Mouse (Mus musculus) MEL (cell line): ENCODE data around the gene Snx32. TPM values are rescaled to one million over a fixed set of nuclear protein-coding genes. Genes with fewer than 3 reads are reported as not detected.
"Not testable (repeated sequence)": the region's sequence is repeated elsewhere in the genome, so short reads cannot be mapped to it uniquely, and the experiment has no call there.

ENCODE experiments used
- DNase-seq: peaks from one replicate; pipeline ENCODE4 v3.0.0; 2011; ENCODE audit warnings: low read depth, low spot score
- H3K27ac ChIP-seq: 2 replicates; pipeline ENCODE4 v1.5.1; 2012; ENCODE audit warnings: low read depth, mild to moderate bottlenecking, control low read depth, low read length, moderate library complexity; ENCODE audit not compliant: control insufficient read depth
- H3K27me3 ChIP-seq, 2 experiments: fragments of 150-350 bp in 1 of 2; sonication (generic) in 1 of 2; 2 replicates each; pipeline ENCODE4 v1.6.1; 2012; ENCODE audit warnings: low read length in 2 of 2, mild to moderate bottlenecking in 2 of 2, improper control_type of control experiment in 1 of 2, moderate library complexity in 1 of 2; ENCODE audit not compliant: insufficient read depth in 2 of 2, control insufficient read depth in 1 of 2
- H3K36me3 ChIP-seq, 2 experiments: 2 replicates each; pipeline ENCODE4 v1.6.1; 2012 to 2014; ENCODE audit warnings: low read length in 2 of 2, improper control_type of control experiment in 1 of 2, inconsistent platforms in 1 of 2, mild to moderate bottlenecking in 1 of 2; ENCODE audit not compliant: insufficient read depth in 2 of 2, control insufficient read depth in 1 of 2
- H3K4me1 ChIP-seq, 2 experiments: fragments of 150-350 bp in 1 of 2; sonication (generic) in 1 of 2; 2 replicates each; pipeline ENCODE4 v1.6.1; 2012; ENCODE audit warnings: low read length in 2 of 2, improper control_type of control experiment in 1 of 2, mild to moderate bottlenecking in 1 of 2; ENCODE audit not compliant: insufficient read depth in 2 of 2, control insufficient read depth in 1 of 2
- H3K4me3 ChIP-seq, 2 experiments: fragments of 150-350 bp in 1 of 2; sonication (generic) in 1 of 2; 2 replicates each; pipeline ENCODE4 v1.5.1; 2012; ENCODE audit warnings: low read depth in 2 of 2, low read length in 2 of 2, mild to moderate bottlenecking in 2 of 2, moderate library complexity in 2 of 2, control low read depth in 1 of 2, improper control_type of control experiment in 1 of 2; ENCODE audit not compliant: control insufficient read depth in 1 of 2, insufficient read depth in 1 of 2
- H3K79me2 ChIP-seq: 2 replicates; pipeline ENCODE4 v1.6.1; 2012; ENCODE audit warnings: mild to moderate bottlenecking, low read length, moderate library complexity; ENCODE audit not compliant: control insufficient read depth, poor library complexity, insufficient read depth
- H3K9ac ChIP-seq: 2 replicates; pipeline ENCODE4 v1.6.1; 2012; ENCODE audit warnings: low read depth, mild to moderate bottlenecking, control low read depth, low read length, moderate library complexity; ENCODE audit not compliant: control insufficient read depth, poor library complexity, severe bottlenecking
- H3K9me3 ChIP-seq: fragments of 150-350 bp; sonication (generic); replicated peaks from 2 replicates; pipeline ENCODE4 v1.6.1; 2012; ENCODE audit warnings: mild to moderate bottlenecking, low read length, improper control_type of control experiment, moderate library complexity; ENCODE audit not compliant: insufficient read depth
- BHLHE40 ChIP-seq: IDR thresholded peaks from 2 replicates; pipeline ENCODE4 v1.6.1; 2012; ENCODE audit warnings: low read depth, mild to moderate bottlenecking, inconsistent platforms, low read length, improper control_type of control experiment, borderline replicate concordance
- CHD1 ChIP-seq: IDR thresholded peaks from 2 replicates; pipeline ENCODE4 v1.6.1; 2012; ENCODE audit warnings: low read depth, mild to moderate bottlenecking, inconsistent platforms, low read length, improper control_type of control experiment
- CTCF ChIP-seq, 3 experiments: IDR thresholded peaks in 2 of 3; conservative IDR thresholded peaks in 1 of 3; 2 replicates each; pipeline ENCODE4 v1.5.1; 2011 to 2012; ENCODE audit warnings: low read length in 3 of 3, low read depth in 2 of 3, mild to moderate bottlenecking in 2 of 3, improper control_type of control experiment in 1 of 3, inconsistent platforms in 1 of 3, mixed read lengths in 1 of 3, moderate library complexity in 1 of 3; ENCODE audit not compliant: control insufficient read depth in 1 of 3, insufficient read depth in 1 of 3, poor library complexity in 1 of 3, severe bottlenecking in 1 of 3
- E2F4 ChIP-seq: IDR thresholded peaks from 2 replicates; pipeline ENCODE4 v1.6.1; 2011; ENCODE audit warnings: low read depth, low read length, improper control_type of control experiment, borderline replicate concordance
- EP300 ChIP-seq, 2 experiments: IDR thresholded peaks; 2 replicates each; pipeline ENCODE4 v1.6.1; 2011; ENCODE audit warnings: improper control_type of control experiment in 2 of 2, low read length in 2 of 2, low read depth in 1 of 2, mild to moderate bottlenecking in 1 of 2
- ETS1 ChIP-seq: IDR thresholded peaks from 2 replicates; pipeline ENCODE4 v1.6.1; 2012; ENCODE audit warnings: low read depth, mild to moderate bottlenecking, inconsistent platforms, low read length, improper control_type of control experiment, moderate library complexity
- GABPA ChIP-seq: IDR thresholded peaks from 2 replicates; pipeline ENCODE4 v1.6.1; 2012; ENCODE audit warnings: low read depth, mild to moderate bottlenecking, inconsistent platforms, low read length, improper control_type of control experiment, moderate library complexity
- GATA1 ChIP-seq: IDR thresholded peaks from 2 replicates; pipeline ENCODE4 v1.6.1; 2011; ENCODE audit warnings: low read depth, low read length, improper control_type of control experiment
- HCFC1 ChIP-seq: IDR thresholded peaks from 2 replicates; pipeline ENCODE4 v1.6.1; 2012; ENCODE audit warnings: low read depth, mild to moderate bottlenecking, inconsistent platforms, low read length, improper control_type of control experiment, moderate library complexity
- KAT2A ChIP-seq: conservative IDR thresholded peaks from 2 replicates; pipeline ENCODE4 v1.6.1; 2012; ENCODE audit warnings: low read depth, low read length, improper control_type of control experiment, inconsistent platforms
- MAFK ChIP-seq: IDR thresholded peaks from 2 replicates; pipeline ENCODE4 v1.6.1; 2011; ENCODE audit warnings: low read depth, mild to moderate bottlenecking, low read length, improper control_type of control experiment, borderline replicate concordance
- MAZ ChIP-seq: IDR thresholded peaks from 2 replicates; pipeline ENCODE4 v1.6.1; 2012; ENCODE audit warnings: low read depth, mild to moderate bottlenecking, inconsistent platforms, low read length, improper control_type of control experiment
- NELFE ChIP-seq: IDR thresholded peaks from 2 replicates; pipeline ENCODE4 v1.6.1; 2011; ENCODE audit warnings: low read depth, low read length, improper control_type of control experiment
- NRF1 ChIP-seq: IDR thresholded peaks from 2 replicates; pipeline ENCODE4 v1.6.1; 2014; ENCODE audit warnings: low read depth, mild to moderate bottlenecking, inconsistent platforms, low read length, improper control_type of control experiment, moderate library complexity; ENCODE audit not compliant: poor library complexity, insufficient read depth, severe bottlenecking
- POLR2A ChIP-seq, 2 experiments: IDR thresholded peaks; 2 replicates each; pipeline ENCODE4 v1.6.1; 2011 to 2012; ENCODE audit warnings: low read length in 2 of 2, mild to moderate bottlenecking in 2 of 2, control low read depth in 1 of 2, improper control_type of control experiment in 1 of 2, low read depth in 1 of 2, moderate library complexity in 1 of 2; ENCODE audit not compliant: control insufficient read depth in 1 of 2, insufficient read depth in 1 of 2, poor library complexity in 1 of 2
- POLR2AphosphoS2 ChIP-seq: IDR thresholded peaks from 2 replicates; pipeline ENCODE4 v1.6.1; 2011; ENCODE audit warnings: low read length, improper control_type of control experiment
- POLR2AphosphoS5 ChIP-seq: IDR thresholded peaks from 2 replicates; pipeline ENCODE4 v1.6.1; 2012; ENCODE audit warnings: low read depth, borderline replicate concordance, mild to moderate bottlenecking, inconsistent platforms, low read length, moderate library complexity, mixed read lengths
- RAD21 ChIP-seq: IDR thresholded peaks from 2 replicates; pipeline ENCODE4 v1.6.1; 2011; ENCODE audit warnings: mild to moderate bottlenecking, low read depth, low read length, improper control_type of control experiment
- RCOR1 ChIP-seq: IDR thresholded peaks from 2 replicates; pipeline ENCODE4 v1.6.1; 2012; ENCODE audit warnings: low read depth, mild to moderate bottlenecking, inconsistent platforms, low read length, improper control_type of control experiment
- SIN3A ChIP-seq: IDR thresholded peaks from 2 replicates; pipeline ENCODE4 v1.6.1; 2012; ENCODE audit warnings: low read length, improper control_type of control experiment, inconsistent platforms
- SMC3 ChIP-seq: IDR thresholded peaks from 2 replicates; pipeline ENCODE4 v1.6.1; 2011; ENCODE audit warnings: low read depth, low read length, improper control_type of control experiment
- TAL1 ChIP-seq: IDR thresholded peaks from 2 replicates; pipeline ENCODE4 v1.6.1; 2012; ENCODE audit warnings: mild to moderate bottlenecking, inconsistent platforms, low read length, moderate library complexity, mixed read lengths
- TCF12 ChIP-seq: IDR thresholded peaks from 2 replicates; pipeline ENCODE4 v1.6.1; 2014; ENCODE audit warnings: low read depth, mild to moderate bottlenecking, inconsistent platforms, low read length, improper control_type of control experiment, moderate library complexity
- UBTF ChIP-seq: IDR thresholded peaks from 2 replicates; pipeline ENCODE4 v1.6.1; 2012; ENCODE audit warnings: low read depth, mild to moderate bottlenecking, inconsistent platforms, low read length, improper control_type of control experiment, moderate library complexity, borderline replicate concordance; ENCODE audit not compliant: insufficient read depth
- USF1 ChIP-seq: IDR thresholded peaks from 2 replicates; pipeline ENCODE4 v1.6.1; 2014; ENCODE audit warnings: low read depth, mild to moderate bottlenecking, inconsistent platforms, low read length, improper control_type of control experiment, moderate library complexity
- USF2 ChIP-seq, 2 experiments: IDR thresholded peaks; 2 replicates each; pipeline ENCODE4 v1.6.1; 2011 to 2012; ENCODE audit warnings: improper control_type of control experiment in 2 of 2, low read length in 2 of 2, borderline replicate concordance in 1 of 2, inconsistent platforms in 1 of 2, low read depth in 1 of 2, mild to moderate bottlenecking in 1 of 2; ENCODE audit not compliant: insufficient read depth in 1 of 2
- ZKSCAN1 ChIP-seq: IDR thresholded peaks from 2 replicates; pipeline ENCODE4 v1.6.1; 2012; ENCODE audit warnings: low read depth, mild to moderate bottlenecking, inconsistent platforms, low read length, improper control_type of control experiment, moderate library complexity
- ZMIZ1 ChIP-seq: IDR thresholded peaks from 2 replicates; pipeline ENCODE4 v1.6.1; 2012; ENCODE audit warnings: low read depth, mild to moderate bottlenecking, inconsistent platforms, low read length, improper control_type of control experiment, moderate library complexity
- ZNF384 ChIP-seq: IDR thresholded peaks from 2 replicates; pipeline ENCODE4 v1.6.1; 2012; ENCODE audit warnings: low read depth, mild to moderate bottlenecking, inconsistent platforms, low read length, improper control_type of control experiment
- polyA plus RNA-seq, 2 experiments: library from polyadenylated mRNA; stranded (reverse) in 1 of 2; unstranded in 1 of 2; fragments of >175 nt in 1 of 2; fragments of >200 nt in 1 of 2; gene quantifications; 2 replicates each; pipeline versions ENCODE4 v1.2.1 to v1.2.4; 2012; ENCODE audit warnings: low replicate concordance in 2 of 2, low read depth in 1 of 2; ENCODE audit not compliant: insufficient read length in 2 of 2, insufficient read depth in 1 of 2, missing spikeins in 1 of 2
- total RNA-seq: library from RNA; depleted of rRNA; stranded (reverse); fragments of 300-350 nt; gene quantifications from 2 replicates; pipeline ENCODE4 v1.2.3, GENCODE M21; 2012

Snx32 gene
- total and polyA plus RNA-seq, 3 experiments = 1.3 to 2.6 TPM; not detected in 1

DNA sequence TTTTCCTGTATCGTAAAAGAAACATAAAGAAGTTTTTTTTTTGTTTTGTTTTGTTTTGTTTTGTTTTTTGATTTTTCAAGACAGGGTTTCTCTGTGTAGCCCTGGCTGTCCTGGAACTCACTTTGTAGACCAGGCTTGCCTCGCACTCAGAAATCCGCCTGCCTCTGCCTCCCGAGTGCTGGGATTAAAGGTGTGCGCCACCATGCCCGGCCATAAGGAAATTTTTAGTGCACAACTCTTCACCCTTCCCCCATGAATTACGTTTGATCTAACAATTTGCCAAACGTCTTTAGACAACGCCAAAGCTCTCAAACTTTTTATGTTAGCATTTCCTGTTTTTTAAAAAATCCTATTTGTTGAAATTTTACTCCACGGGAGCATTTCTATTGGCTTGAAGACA is 20.6 kb downstream of the Snx32 start:
- not testable (repeated sequence) for DNase-seq, H3K27me3 ChIP-seq, H3K9me3 ChIP-seq
- peak overlapping the region; percentile 62 for H3K9ac ChIP-seq
- H3K27ac ChIP-seq = peak overlapping the region; percentile 89
- H3K79me2 ChIP-seq = peaks cover 31% of the 10 kb centered on the region
- TF ChIP-seq E2F4 = peak; percentile 64; the same call in 1 of the 2 replicates
- peaks cover 0 to 13% of the 10 kb centered on the region in 2 experiments for H3K36me3 ChIP-seq
- peak overlapping the region; percentile 52 to 58 for H3K4me3 ChIP-seq
- peaks cover 0 to 12% of the 10 kb centered on the region in 2 experiments; a peak in 2 of 4 replicates for H3K4me1 ChIP-seq

DNA sequence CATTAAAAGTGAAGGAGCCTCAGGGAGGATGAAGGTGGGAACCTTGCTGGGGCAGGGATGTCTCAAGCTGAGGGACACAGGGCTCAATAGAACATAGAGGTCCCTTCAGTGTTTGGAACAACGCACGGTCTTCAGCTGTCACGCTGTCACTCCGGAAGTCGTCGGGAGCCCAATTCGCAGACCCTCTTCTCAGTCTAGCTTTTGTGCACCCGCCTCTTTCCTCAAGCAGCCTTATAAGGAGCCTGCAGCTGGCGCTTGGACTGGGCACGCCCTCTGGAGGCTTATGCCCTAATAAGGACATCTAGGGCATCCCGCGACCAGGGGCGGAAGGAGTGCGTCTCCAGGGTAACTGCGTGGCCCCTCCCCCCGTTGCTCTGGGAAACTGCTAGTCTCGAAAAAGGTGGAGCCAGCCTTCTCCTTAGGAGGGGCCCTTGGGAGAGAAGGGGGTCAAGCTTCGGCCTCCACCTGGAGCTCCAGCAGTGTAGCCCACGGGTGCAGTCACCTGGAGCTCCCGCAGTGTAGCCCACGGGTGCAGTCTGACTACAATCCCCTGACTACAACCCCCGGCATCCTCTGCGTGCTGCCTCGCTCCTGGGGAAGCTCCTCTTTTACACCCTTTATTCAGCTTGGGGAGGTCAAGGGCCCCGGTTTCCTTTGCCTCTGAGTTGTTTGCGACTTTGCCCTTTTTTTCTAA is 21.3 kb downstream of the Snx32 start:
- H3K4me1 ChIP-seq = peaks cover 0 to 12% of the 10 kb centered on the region in 2 experiments; a peak in 2 of 4 replicates
- DNase-seq = peak; percentile 99
- TF ChIP-seq CHD1 (no peak), BHLHE40 (no peak), RCOR1 (no peak), POLR2AphosphoS2 (peak; percentile 70), GATA1 (no peak), USF1 (peak; percentile 36), KAT2A (peak; percentile 65; the same call in 1 of the 2 replicates), NRF1 (no peak), SMC3 (no peak), TAL1 (no peak), E2F4 (no peak), ZMIZ1 (peak; percentile 60; the same call in 1 of the 2 replicates), EP300 (IDR thresholded peaks at IDR 0.05; ENCODE audit: low read depth in 1 of 2, low read length in 2 of 2) (peak in 1 of 2 experiments; percentile 31; a peak in 1 of 4 replicates), NELFE (peak; percentile 83), USF2 (IDR thresholded peaks at IDR 0.05; ENCODE audit: borderline replicate concordance in 1 of 2, insufficient read depth in 1 of 2, low read depth in 1 of 2, low read length in 2 of 2) (no peak), GABPA (no peak), TCF12 (peak; percentile 50; the same call in 1 of the 2 replicates), HCFC1 (peak; percentile 89), RAD21 (no peak), ZKSCAN1 (no peak), CTCF (IDR thresholded peaks at IDR 0.05 in 2 of 3, conservative IDR thresholded peaks at IDR 0.05 in 1 of 3; ENCODE audit: control insufficient read depth in 1 of 3, insufficient read depth in 1 of 3, low read depth in 2 of 3, low read length in 3 of 3, poor library complexity in 1 of 3, severe bottlenecking in 1 of 3) (no peak), MAFK (no peak), SIN3A (peak; percentile 57), MAZ (peak; percentile 94), ETS1 (peak; percentile 71), POLR2AphosphoS5 (0 out of 2 replicates have a peak, but pooled peaks have one; percentile 65), UBTF (no peak), POLR2A (IDR thresholded peaks at IDR 0.05; ENCODE audit: control insufficient read depth in 1 of 2, insufficient read depth in 1 of 2, low read depth in 1 of 2, low read length in 2 of 2, poor library complexity in 1 of 2) (peak; percentile 56 to 93), ZNF384 (no peak)

More for the DNA sequence above, 21.3 kb downstream of the Snx32 start:
- Histone ChIP-seq H3K9ac (peak overlapping the region; percentile 69), H3K79me2 (peaks cover 31% of the 10 kb centered on the region), H3K4me3 (peak overlapping the region; percentile 52 to 58), H3K27me3 (no peaks in the 10 kb centered on the region), H3K9me3 (no peaks in the 10 kb centered on the region), H3K36me3 (peaks cover 0 to 13% of the 10 kb centered on the region in 2 experiments), H3K27ac (peak overlapping the region; percentile 89)
